Mouse (Mus musculus): Measurements from ENCODE around the gene Olfr522.

GRCm38 (mm10) chr7:140192445-140192844, 27.9 kb upstream of the Olfr522 start:
- TF ChIP-seq CTCF (conservative IDR thresholded peaks at IDR 0.05; ENCODE audit: insufficient read depth, insufficient read length, low read depth, low read length), result no peak
- TF ChIP-seq POLR2A (IDR thresholded peaks at IDR 0.05; ENCODE audit: low read depth, low read length), result no peak
